Mouse (Mus musculus): ENCODE data around the gene Glp2r. TPM values are rescaled to one million over a fixed set of nuclear protein-coding genes. Genes with fewer than 3 reads are reported as not detected.

The Glp2r gene
- polyA plus RNA-seq, 1 experiment = not detected

- H3K4me2 ChIP-seq (ENCODE audit: low read depth) = no peak overlapping the region
- no peak overlapping the region for H3ac ChIP-seq (ENCODE audit: control insufficient read depth, insufficient read length)
- TF ChIP-seq MAX (IDR thresholded peaks at IDR 0.05; ENCODE audit: low read depth) = no peak
- no peak for TF ChIP-seq REST (IDR thresholded peaks at IDR 0.05; ENCODE audit: insufficient read depth, insufficient read length)
- no peak for TF ChIP-seq MYOG (IDR thresholded peaks at IDR 0.05; ENCODE audit: control insufficient read depth in 1 of 3, insufficient read depth in 1 of 3, insufficient read length in 2 of 3, low read depth in 2 of 3)
- no peak for TF ChIP-seq POLR2A (IDR thresholded peaks at IDR 0.05; ENCODE audit: insufficient read length, low read depth)
- no peak for TF ChIP-seq E2F4 (IDR thresholded peaks at IDR 0.05; ENCODE audit: insufficient read depth)
- TF ChIP-seq USF1 (IDR thresholded peaks at IDR 0.05; ENCODE audit: low read depth) = no peak
- no peak for TF ChIP-seq SRF (IDR thresholded peaks at IDR 0.05; ENCODE audit: control insufficient read depth, insufficient read length, low read depth)
- TF ChIP-seq CEBPB (IDR thresholded peaks at IDR 0.05; ENCODE audit: insufficient read depth, poor library complexity, severe bottlenecking) = no peak
- TF ChIP-seq TCF12 (IDR thresholded peaks at IDR 0.05; ENCODE audit: insufficient read depth, poor library complexity, severe bottlenecking) = no peak
- no peak for TF ChIP-seq POLR2AphosphoS2 (IDR thresholded peaks at IDR 0.05; ENCODE audit: insufficient read length, low read depth)
- no peak for TF ChIP-seq TCF3 (IDR thresholded peaks at IDR 0.05; ENCODE audit: insufficient read length, low read depth)
- no peak for TF ChIP-seq MYOD1 (IDR thresholded peaks at IDR 0.05; ENCODE audit: control insufficient read depth in 1 of 3, insufficient read length in 2 of 3, low read depth in 2 of 3)
- no peaks in the 10 kb centered on the region for H3K36me3 ChIP-seq (ENCODE audit: control insufficient read depth, insufficient read depth)
- no peaks in the 10 kb centered on the region for H3K27me3 ChIP-seq (ENCODE audit: control insufficient read depth, insufficient read depth, insufficient read length)
- H3K4me3 ChIP-seq = no peak overlapping the region
- no peaks in the 10 kb centered on the region for H3K79me2 ChIP-seq (ENCODE audit: control insufficient read depth, insufficient read depth)
Measured at GRCm38 (mm10) chr11:67727095-67727494, 43.9 kb downstream of the Glp2r start.

GRCm38 (mm10) chr11:67723231-67724013 lies 47.5 kb downstream of the Glp2r start:
- H3K36me3 ChIP-seq (ENCODE audit: control insufficient read depth, insufficient read depth) = no peaks in the 10 kb centered on the region
- TF ChIP-seq MAX (IDR thresholded peaks at IDR 0.05; ENCODE audit: low read depth) (no peak), MYOG (IDR thresholded peaks at IDR 0.05; ENCODE audit: control insufficient read depth in 1 of 3, insufficient read depth in 1 of 3, insufficient read length in 2 of 3, low read depth in 2 of 3) (no peak), POLR2A (IDR thresholded peaks at IDR 0.05; ENCODE audit: insufficient read length, low read depth) (no peak), USF1 (IDR thresholded peaks at IDR 0.05; ENCODE audit: low read depth) (no peak), CEBPB (IDR thresholded peaks at IDR 0.05; ENCODE audit: insufficient read depth, poor library complexity, severe bottlenecking) (no peak), REST (IDR thresholded peaks at IDR 0.05; ENCODE audit: insufficient read depth, insufficient read length) (no peak), TCF12 (IDR thresholded peaks at IDR 0.05; ENCODE audit: insufficient read depth, poor library complexity, severe bottlenecking) (no peak), SRF (IDR thresholded peaks at IDR 0.05; ENCODE audit: control insufficient read depth, insufficient read length, low read depth) (no peak), E2F4 (IDR thresholded peaks at IDR 0.05; ENCODE audit: insufficient read depth) (no peak), POLR2AphosphoS2 (IDR thresholded peaks at IDR 0.05; ENCODE audit: insufficient read length, low read depth) (no peak), MYOD1 (IDR thresholded peaks at IDR 0.05; ENCODE audit: control insufficient read depth in 1 of 3, insufficient read length in 2 of 3, low read depth in 2 of 3) (no peak), TCF3 (IDR thresholded peaks at IDR 0.05; ENCODE audit: insufficient read length, low read depth) (no peak)
- no peak overlapping the region for H3ac ChIP-seq (ENCODE audit: control insufficient read depth, insufficient read length)
- no peaks in the 10 kb centered on the region for H3K79me2 ChIP-seq (ENCODE audit: control insufficient read depth, insufficient read depth)
- H3K4me2 ChIP-seq (ENCODE audit: low read depth) = no peak overlapping the region
- no peak overlapping the region for H3K4me3 ChIP-seq
- no peaks in the 10 kb centered on the region for H3K27me3 ChIP-seq (ENCODE audit: control insufficient read depth, insufficient read depth, insufficient read length)

- Histone ChIP-seq H3K4me3 (no peak overlapping the region), H3K36me3 (ENCODE audit: control insufficient read depth, insufficient read depth) (no peaks in the 10 kb centered on the region), H3K4me2 (ENCODE audit: low read depth) (no peak overlapping the region), H3K79me2 (ENCODE audit: control insufficient read depth, insufficient read depth) (no peaks in the 10 kb centered on the region), H3ac (ENCODE audit: control insufficient read depth, insufficient read length) (no peak overlapping the region), H3K27me3 (ENCODE audit: control insufficient read depth, insufficient read depth, insufficient read length) (no peaks in the 10 kb centered on the region)
- TF ChIP-seq SRF (IDR thresholded peaks at IDR 0.05; ENCODE audit: control insufficient read depth, insufficient read length, low read depth) = no peak
- no peak for TF ChIP-seq MYOD1 (IDR thresholded peaks at IDR 0.05; ENCODE audit: control insufficient read depth in 1 of 3, insufficient read length in 2 of 3, low read depth in 2 of 3)
- no peak for TF ChIP-seq POLR2AphosphoS2 (IDR thresholded peaks at IDR 0.05; ENCODE audit: insufficient read length, low read depth)
- no peak for TF ChIP-seq USF1 (IDR thresholded peaks at IDR 0.05; ENCODE audit: low read depth)
- TF ChIP-seq POLR2A (IDR thresholded peaks at IDR 0.05; ENCODE audit: insufficient read length, low read depth) = no peak
- no peak for TF ChIP-seq MYOG (IDR thresholded peaks at IDR 0.05; ENCODE audit: control insufficient read depth in 1 of 3, insufficient read depth in 1 of 3, insufficient read length in 2 of 3, low read depth in 2 of 3)
- no peak for TF ChIP-seq REST (IDR thresholded peaks at IDR 0.05; ENCODE audit: insufficient read depth, insufficient read length)
- TF ChIP-seq E2F4 (IDR thresholded peaks at IDR 0.05; ENCODE audit: insufficient read depth) = no peak
- TF ChIP-seq MAX (IDR thresholded peaks at IDR 0.05; ENCODE audit: low read depth) = no peak
- TF ChIP-seq TCF3 (IDR thresholded peaks at IDR 0.05; ENCODE audit: insufficient read length, low read depth) = no peak
- no peak for TF ChIP-seq TCF12 (IDR thresholded peaks at IDR 0.05; ENCODE audit: insufficient read depth, poor library complexity, severe bottlenecking)
- TF ChIP-seq CEBPB (IDR thresholded peaks at IDR 0.05; ENCODE audit: insufficient read depth, poor library complexity, severe bottlenecking) = no peak
Measured at GRCm38 (mm10) chr11:67722399-67723156, 48.4 kb downstream of the Glp2r start.

- no peak for TF ChIP-seq POLR2AphosphoS2 (IDR thresholded peaks at IDR 0.05; ENCODE audit: insufficient read length, low read depth)
- no peak for TF ChIP-seq REST (IDR thresholded peaks at IDR 0.05; ENCODE audit: insufficient read depth, insufficient read length)
- TF ChIP-seq MAX (IDR thresholded peaks at IDR 0.05; ENCODE audit: low read depth) = no peak
- no peaks in the 10 kb centered on the region for H3K36me3 ChIP-seq (ENCODE audit: control insufficient read depth, insufficient read depth)
- no peak overlapping the region for H3ac ChIP-seq (ENCODE audit: control insufficient read depth, insufficient read length)
- H3K4me3 ChIP-seq = no peak overlapping the region
- no peak overlapping the region for H3K4me2 ChIP-seq (ENCODE audit: low read depth)
- no peaks in the 10 kb centered on the region for H3K79me2 ChIP-seq (ENCODE audit: control insufficient read depth, insufficient read depth)
- H3K27me3 ChIP-seq (ENCODE audit: control insufficient read depth, insufficient read depth, insufficient read length) = no peaks in the 10 kb centered on the region
Measured at GRCm38 (mm10) chr11:67721485-67721884, 49.5 kb downstream of the Glp2r start.
